Mouse (Mus musculus): ENCODE data around the gene Gm17324.

Gm17324 gene

DNA sequence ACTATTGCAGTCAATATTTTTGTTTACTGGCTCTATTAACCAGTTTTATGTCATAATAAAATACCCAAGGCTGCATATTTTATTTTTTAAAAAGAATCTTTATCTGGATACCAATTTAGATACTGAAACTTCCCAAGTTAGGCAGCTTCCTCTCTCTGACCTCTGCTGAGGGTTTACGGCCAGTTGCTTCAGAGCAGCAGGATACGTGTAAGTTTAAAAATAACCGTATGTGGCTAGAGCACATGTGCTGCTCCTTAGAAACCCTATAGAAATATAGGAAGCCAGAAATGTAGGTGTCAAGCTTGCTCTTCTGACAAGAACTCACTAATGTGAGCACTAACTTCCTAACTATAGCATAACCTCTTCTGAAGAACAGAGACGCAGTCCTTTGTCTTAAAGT lies 14.8 kb upstream of the Gm17324 start:
- DNase-seq = no peak

DNA sequence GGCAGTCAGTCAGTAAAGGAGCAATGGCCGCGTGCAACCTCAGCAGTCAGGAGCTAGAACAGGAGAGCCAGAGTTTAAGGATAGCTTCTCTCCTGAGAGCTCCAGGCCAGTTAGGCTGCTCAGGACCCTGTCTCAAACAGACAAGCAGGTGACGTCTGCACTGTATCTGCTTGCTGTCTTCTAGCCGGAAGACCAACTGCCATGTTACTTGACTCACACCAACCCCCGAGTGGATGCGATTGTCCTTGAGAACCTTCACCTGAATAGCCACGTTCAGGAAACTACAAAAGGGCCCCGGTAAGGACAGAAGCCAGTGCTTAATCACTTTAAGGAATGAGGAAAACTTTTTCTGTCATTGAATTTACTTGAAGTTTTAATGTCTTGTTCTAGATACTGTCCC lies 8.4 kb upstream of the Gm17324 start:
- DNase-seq = no peak

DNA sequence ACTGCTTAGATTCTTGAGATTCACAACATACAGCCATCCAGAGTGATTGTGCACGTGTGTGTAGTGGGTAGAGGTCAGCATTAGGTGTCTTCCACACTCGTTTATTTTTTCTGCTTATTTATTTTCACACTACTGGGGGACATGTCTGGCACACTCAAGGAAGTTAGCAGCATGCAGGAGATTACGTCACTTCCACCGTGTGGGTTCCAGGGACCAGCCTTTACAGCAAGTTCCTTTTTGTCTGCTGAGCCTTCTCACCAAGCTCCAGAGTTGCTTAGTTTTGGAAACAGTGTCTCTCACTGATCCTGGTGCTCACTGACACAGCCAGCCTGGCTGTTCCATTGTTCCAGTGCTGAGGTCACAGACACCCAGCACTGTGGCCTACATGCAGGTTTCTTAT lies 2.8 kb upstream of the Gm17324 start:
- DNase-seq = no peak

DNA sequence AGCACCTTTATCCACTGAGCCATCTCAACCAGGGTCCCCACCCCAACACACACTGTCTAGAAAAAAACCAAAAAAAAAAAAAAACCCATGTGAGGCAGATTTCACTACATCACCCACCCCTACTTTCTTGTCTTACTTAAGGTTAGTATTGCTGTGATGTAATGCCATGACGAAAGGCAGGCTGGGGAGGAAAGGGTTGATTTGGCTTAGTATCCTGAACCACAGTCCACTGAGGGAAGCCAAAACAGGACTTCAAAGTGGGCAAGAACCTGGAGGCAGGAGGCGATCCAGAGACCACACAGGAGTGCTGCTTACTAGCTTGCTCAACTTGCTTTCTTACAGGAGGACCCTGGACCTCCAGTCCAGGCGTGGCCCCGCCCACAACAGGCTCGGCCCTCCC lies 1.8 kb upstream of the Gm17324 start:
- DNase-seq = no peak

- no peak for DNase-seq
Observed at GRCm38 (mm10) chr9:78447606-78447972, 997 bp downstream of the Gm17324 start.

DNA sequence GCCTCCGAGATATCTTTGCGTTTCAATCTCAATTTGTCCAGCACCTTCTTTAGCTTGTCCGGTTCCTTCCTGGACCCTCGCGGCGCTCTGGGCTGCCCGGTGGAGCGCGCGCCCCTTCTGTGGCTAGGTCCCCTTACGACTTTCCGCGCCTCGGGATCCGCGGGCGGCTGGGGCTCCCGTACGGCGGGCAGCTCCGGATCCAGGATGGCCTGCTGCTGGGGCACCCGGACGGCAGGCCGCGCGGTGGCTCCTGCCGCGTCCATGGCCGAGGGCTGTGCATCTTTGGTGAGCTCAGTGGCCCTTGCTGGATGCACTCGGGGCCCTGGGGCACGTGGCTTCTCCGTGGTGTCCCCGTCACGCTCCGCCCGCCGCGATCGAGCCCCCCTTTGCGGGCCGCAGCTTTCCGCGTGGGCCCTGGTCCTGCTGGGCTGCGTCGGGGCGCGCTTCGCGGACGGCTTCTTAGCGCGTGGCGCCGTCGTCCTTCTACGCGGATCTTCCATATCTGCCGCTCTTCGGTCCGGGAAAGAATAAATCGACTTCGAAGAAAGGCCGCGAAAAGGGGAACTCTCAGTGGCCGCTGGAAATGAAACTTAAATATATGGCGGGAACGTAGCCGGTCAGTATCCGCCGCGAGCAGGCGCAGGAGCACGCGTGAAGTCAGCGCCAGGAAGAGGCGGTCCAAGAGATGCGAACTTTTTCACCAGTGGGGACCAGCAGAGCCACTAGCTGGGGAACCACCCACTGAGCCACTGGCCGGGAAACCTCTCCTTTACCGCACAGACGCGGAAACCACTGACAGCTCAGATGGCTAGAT lies 5.8 kb downstream of the Gm17324 start, which contains the start of gene Cgas:
Gene Cgas (minus strand): TSS at position 659 of the 814 bp plus-strand sequence.
- peak; percentile 19 for DNase-seq

DNA sequence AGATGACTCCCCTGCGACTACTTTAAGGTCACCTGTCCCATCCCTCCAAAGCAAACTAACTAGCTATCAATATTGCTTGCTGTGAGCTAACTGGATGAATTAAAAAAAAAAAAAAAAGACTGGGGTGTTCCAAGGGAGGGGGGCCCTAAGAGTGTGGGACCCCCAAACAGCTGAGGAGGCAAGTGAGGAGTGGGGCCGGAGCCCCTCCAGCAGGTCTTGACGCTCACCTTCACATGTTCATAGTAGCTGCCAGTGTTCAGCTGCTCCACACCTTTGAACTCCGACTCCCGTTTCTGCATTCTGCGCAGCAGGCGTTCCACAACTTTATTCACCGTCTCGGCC lies 6.4 kb downstream of the Gm17324 start:
- no peak for DNase-seq

- no peak for DNase-seq
Observed at GRCm38 (mm10) chr9:78439426-78439825, 9.2 kb downstream of the Gm17324 start.

DNA sequence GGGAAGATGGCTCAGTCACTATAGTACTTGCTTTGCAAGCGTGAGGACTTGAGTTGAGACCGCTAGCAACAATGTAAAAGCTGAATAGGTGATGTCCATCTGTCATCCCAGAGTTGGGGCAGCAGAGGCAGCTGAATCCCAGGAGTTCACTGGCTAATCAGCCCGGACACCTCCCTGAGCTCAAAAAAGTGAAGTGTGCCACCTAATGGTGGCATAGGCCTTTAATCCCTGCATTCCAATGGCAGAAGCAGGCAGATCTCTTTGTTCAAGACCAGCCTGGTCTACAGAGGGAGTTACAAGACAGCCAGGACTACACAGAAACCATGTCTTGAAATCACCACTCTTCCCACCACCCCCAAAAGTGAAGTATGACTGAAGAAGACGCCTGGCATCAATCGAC lies 16.1 kb downstream of the Gm17324 start:
- DNase-seq = no peak

DNA sequence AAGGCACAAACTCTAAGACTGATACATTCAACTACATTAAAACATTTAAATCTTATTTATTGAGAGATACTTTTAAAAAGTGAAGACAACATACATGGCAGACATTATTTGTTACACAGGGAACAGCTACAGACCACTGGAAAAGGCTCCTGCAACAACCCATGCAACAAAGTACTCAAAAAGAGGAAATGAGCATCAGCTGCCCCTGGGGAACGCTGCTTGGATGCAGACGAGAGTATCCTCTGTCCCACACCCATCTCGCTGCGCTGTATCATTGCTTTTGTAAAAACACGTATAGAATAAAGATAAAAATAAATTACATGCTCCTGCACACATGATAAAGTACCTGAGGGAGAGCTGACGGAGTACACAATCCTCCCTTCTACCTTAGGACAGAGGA lies 18.1 kb downstream of the Gm17324 start:
- DNase-seq = no peak

DNA sequence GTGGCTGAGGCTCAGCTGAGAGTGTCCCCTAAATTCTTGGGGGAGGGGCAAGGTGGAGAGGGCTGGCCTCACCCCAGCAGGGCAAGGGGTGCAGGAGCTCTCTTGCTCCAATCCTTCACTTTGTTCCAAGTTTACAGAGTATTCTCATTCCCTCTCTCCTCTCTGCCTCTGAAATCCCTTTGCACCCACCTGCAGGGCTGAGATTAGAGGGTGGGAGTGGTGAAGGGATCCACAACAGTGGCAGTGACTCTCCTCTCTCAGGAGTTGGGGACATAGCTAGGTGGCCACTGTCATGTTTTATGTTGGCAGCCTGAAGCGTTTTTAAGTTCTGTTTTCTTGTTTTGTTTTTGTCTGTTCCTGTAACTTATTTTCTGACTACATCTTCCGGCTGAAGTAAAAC lies 19.0 kb downstream of the Gm17324 start:
- no peak for DNase-seq

DNA sequence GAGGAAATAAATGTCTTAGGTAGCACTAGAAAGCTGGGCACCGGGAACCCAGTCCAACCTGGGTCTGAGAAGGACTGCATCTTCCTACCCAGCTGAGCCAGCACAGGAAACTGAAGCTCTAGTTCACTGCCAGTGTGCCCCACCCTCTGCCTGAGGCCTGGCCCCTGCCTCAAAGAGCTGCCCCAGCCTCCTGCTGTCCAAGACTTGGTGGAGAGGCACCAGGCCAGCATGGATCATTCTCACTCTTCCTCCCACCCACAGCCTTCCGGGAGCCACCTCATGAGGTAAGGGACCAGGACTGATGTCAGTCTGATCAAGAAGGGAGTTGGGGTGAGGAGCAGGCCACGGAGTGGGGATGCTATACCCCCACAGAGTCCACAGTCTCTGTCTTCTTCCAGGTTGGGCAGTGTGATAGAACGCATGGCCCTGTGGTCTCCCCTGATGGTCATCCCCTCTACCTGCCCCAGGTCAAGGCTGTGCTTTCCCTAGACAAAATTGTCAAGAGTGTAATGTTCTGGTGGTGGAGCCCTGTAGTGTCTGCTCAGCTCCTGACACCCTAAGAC lies 19.6 kb downstream of the Gm17324 start:
- DNase-seq = no peak

GRCm38 (mm10) chr9:78428185-78428584 lies 20.4 kb downstream of the Gm17324 start:
- no peak for DNase-seq

DNA sequence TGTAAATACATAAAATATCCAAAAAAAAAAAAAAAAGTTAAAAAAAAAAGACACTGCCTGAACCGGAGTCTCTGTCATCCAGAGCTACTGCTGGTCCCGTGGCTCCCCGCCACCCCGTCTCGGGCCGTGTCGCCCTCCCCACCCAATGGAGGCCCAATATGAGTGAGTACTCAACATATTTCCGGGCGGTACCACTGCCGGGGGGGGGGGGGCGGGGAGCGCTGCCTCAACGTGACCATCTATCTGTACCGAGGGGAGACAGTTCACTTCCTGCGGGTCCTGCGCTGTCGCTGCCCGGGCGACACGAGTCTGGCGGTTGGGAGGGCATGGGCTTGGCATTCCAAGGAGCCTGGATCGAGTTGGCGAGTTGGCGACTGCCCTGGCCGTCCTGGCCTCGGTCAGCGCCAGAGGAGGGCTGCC lies 21.2 kb downstream of the Gm17324 start:
- no peak for DNase-seq

DNA sequence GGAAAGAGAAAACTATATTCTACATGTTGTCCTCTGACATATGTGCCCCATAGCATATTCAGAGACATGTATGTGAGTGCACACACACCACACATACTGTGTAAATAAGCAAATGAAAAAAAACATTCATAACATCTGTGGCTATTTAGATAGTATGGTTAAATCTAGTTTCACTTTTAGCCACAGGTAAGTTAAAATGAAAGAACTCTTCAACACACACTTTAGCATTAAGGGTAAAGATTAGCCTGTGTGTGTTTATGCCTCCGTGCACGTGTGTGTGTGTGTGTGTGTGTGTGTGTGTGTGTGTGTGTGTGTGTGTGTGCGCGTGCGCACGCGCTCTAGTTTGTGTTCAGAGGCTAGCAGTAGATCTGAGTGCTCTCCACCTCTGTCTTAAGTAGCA lies 47.0 kb downstream of the Gm17324 start:
- DNase-seq = no peak

- no peak for DNase-seq
Observed at GRCm38 (mm10) chr9:78400570-78400969, 48.0 kb downstream of the Gm17324 start.

Measured in right cerebral cortex, postnatal 25 days (tissue).